Mouse (Mus musculus): Measurements from ENCODE around the gene Sept12. TPM values are rescaled to one million over a fixed set of nuclear protein-coding genes. Genes with fewer than 3 reads are reported as not detected.

Gene Sept12
- total RNA-seq, 2 experiments from 2014 or later = not detected

DNA sequence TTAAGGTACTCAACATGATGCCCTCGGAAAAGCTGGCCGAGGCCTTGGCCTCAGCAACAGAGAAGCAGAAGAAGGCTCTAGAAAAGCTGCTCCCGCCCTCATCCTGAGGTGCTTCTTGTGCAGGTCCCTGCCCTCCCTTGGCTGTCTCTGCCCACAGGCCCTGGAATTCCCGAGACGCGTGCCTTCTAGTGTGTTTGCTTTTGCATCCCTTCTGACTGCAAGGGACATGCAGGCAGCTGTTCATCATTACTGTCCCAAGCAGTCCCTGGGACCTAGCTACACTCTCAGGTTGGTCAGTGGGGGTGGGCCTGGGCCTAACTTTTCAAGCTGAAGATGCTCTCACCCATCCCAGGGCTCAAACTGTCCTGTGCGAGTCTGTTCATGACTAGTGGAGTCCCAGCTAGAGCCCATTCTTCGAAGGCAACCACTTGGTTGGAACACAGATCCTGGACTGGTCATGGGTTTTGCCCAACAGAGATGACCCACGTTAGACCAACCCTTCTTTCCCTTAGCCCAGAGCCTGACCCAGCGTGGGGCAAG, 57.3 kb downstream of the Sept12 start:
- DNase-seq = no peak
- intact Hi-C loops (cut with DNase I; ENCODE audit: low total_unique reads) = no loop called here

DNA sequence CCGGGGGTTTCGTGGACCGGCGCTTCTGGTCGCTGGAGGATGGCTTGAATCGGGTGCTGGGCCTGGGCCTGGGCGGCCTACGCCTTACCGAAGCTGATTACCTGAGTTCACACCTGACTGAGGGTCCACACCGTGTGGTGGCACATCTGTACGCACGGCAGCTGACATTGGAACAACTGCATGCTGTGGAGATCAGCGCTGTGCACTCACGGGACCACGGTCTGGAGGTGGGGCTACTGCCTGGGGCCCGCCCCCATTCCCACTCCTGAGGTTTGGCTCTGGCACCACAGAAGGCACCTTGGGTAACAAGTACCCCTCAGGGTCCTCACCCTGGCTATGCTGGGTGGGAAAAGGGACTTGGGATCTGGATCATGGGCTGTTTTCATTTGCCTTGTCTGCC, 58.2 kb downstream of the Sept12 start:
- DNase-seq = peak; percentile 35
- intact Hi-C loops (cut with DNase I; ENCODE audit: low total_unique reads) = no loop called here

DNA sequence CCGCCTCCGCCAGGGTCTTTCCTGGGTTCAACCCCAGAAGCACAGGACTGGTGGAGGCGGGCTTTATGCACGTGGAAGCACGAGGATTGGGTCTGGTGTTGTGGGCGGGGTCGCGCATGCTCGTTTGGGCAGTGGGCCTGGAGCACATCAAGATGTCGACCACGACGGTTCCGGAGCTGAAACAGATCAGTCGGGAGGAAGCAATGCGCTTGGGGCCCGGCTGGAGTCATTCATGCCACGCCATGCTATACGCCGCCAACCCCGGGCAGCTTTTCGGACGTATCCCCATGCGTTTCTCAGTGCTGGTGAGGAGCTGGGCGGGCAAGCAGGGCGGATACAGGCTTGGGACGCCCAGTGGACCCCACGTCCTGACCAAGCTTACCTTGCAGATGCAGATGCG, 58.7 kb downstream of the Sept12 start:
- peak; percentile 96 for DNase-seq
- intact Hi-C loops (cut with DNase I; ENCODE audit: low total_unique reads) = no loop called here

DNA sequence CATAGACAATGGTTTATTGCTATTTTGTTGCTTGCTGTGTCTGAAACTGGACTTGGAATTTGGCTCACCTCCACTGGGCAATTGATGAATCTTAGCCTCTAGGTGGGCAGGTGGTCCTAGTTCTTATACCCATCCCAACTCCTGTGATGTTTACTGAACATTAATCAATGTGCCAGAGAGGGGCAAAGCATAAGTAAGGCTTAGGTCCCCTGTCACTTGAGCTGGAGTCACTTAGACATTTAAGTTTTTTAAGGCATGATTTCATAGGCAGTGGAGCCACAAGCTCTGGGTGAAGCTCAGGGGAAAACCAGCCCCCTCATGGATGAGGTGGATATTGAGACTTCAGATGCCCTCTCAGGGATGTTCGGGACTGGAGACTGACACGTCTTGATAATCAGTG, 59.2 kb downstream of the Sept12 start, which contains the start of gene Nudt16l1:
Gene Nudt16l1 (plus strand): TSS at position 301 of the 400 bp plus-strand sequence.
- intact Hi-C loops (cut with DNase I; ENCODE audit: low total_unique reads) = no loop called here
- DNase-seq = no peak

DNA sequence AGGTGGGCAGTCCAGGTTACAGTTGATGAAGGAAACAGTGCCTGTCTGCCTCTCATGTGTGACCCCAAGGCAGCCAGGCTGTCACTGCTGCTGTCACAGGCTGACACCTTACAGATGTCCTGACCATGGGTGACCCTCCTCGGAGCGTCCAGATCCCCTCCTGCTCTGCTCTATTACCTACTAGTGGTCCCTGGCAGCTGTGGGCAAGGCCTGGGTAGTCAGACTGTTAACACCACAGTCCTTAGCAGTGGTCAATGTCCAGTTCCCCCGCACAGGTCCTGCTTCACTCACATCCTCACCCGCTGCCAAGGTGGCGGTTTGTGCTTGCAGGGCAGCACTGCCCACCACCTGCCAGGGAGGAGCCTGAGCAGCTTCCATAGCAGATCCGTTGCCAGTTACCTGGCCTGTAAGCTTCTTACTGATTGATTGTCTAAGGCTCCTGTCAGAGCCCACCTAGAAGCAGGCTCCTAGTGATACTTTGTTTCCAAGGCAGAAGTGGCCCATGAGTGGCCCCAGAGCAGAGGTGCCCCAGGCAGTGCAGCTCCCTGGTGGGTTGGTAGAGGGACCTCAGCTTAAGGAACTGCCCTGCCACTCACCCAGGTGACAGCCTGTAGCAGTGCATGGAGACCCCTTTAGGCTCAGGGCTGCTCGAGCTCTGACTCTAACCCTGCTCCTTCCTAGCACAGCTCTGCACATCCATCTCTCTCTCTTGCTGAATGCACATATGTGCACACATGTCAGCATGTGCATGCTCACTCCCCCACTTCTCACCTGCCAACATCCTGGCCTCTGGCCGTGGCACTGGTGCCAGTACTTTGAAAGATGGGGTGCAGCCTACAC, 60.1 kb downstream of the Sept12 start:
- intact Hi-C loops (cut with DNase I; ENCODE audit: low total_unique reads) = no loop called here
- no peak for DNase-seq

Other genes with a start within 250 kb of the Sept12 start
- gene Cdip1, start 207.6 kb downstream of the Sept12 start, total RNA-seq (2021) = 10 to 100 TPM; 61.9 to 62.7 TPM
- not detected for gene 4930562C15Rik, start 162.4 kb downstream of the Sept12 start, total RNA-seq (2021)
- 10 to 100 TPM; 25.2 to 26.1 TPM for gene Ubald1, start 117.5 kb downstream of the Sept12 start, total RNA-seq (2021)
- 10 to 100 TPM; 46.7 to 51.9 TPM for gene Mgrn1, start 111.6 kb downstream of the Sept12 start, total RNA-seq (2021)
- gene Nudt16l1, start 59.1 kb downstream of the Sept12 start, total RNA-seq (2021) = 10 to 100 TPM; 23.3 to 23.8 TPM
- 10 to 100 TPM in 1 of 2 experiments, 1 to 10 TPM in 1; 9.9 to 10.7 TPM for gene Anks3, start 33.6 kb downstream of the Sept12 start, total RNA-seq (2021)
- not detected for gene Smim22, start 9.4 kb upstream of the Sept12 start, total RNA-seq (2021)
- 10 to 100 TPM; 11.1 to 11.3 TPM for gene Rogdi, start 15.7 kb upstream of the Sept12 start, total RNA-seq (2021)
- 10 to 100 TPM; 35.6 to 37.2 TPM for gene Glyr1, start 52.0 kb upstream of the Sept12 start, total RNA-seq (2021)
- 10 to 100 TPM; 21.2 to 25.5 TPM for gene Ubn1, start 52.2 kb upstream of the Sept12 start, total RNA-seq (2021)
- gene Ppl, start 134.6 kb upstream of the Sept12 start, total RNA-seq (2021) = under 1 TPM; 0.27 to 0.43 TPM
- gene Sec14l5, start 149.3 kb upstream of the Sept12 start, total RNA-seq (2021) = 10 to 100 TPM in 1 of 2 experiments, 1 to 10 TPM in 1; 7.4 to 11.3 TPM
- gene Nagpa, start 206.2 kb upstream of the Sept12 start, total RNA-seq (2021) = 1 to 10 TPM; 6.8 to 7.2 TPM
- gene AU021092, start 224.4 kb upstream of the Sept12 start, total RNA-seq (2021) = 1 to 10 TPM; 6.8 to 8.6 TPM
- 10 to 100 TPM; 10.2 to 11.2 TPM for gene Alg1, start 235.8 kb upstream of the Sept12 start, total RNA-seq (2021)

Data from gastrocnemius, postnatal 14 days (tissue).